Mouse (Mus musculus): ENCODE measurements around the gene Slc2a4. TPM values are rescaled to one million over a fixed set of nuclear protein-coding genes. Genes with fewer than 3 reads are reported as not detected.

Slc2a4 gene
- polyA plus RNA-seq, 1 experiment from 2014 or later = 21.7 TPM

DNA sequence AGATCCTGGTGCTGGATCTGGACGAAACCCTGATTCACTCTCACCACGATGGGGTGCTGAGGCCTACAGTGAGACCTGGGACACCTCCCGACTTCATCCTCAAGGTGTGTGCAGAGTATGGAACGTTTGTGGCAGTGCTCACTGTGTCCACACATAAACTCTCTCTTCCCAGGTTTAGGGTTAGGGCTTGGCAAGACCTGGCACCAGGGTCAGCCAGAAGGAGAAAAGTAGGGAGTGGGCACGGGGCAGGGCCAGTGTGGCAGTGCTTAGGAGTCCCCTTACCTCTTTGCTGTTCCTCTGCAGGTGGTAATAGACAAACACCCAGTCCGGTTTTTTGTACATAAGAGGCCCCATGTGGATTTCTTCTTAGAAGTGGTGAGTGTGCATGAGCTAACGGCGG, 36.4 kb upstream of the Slc2a4 start:
- peaks cover 57% of the 10 kb centered on the region for H3K36me3 ChIP-seq
- WGBS = 88% methylated on average over 8 of the region's 8 CpGs

GRCm38 (mm10) chr11:69983377-69983776, 35.4 kb upstream of the Slc2a4 start:
- Histone ChIP-seq H3K9ac (no peak overlapping the region; the same call in 1 of the 2 replicates), H3K9me3 (replicated peaks) (no peaks in the 10 kb centered on the region), H3K27ac (replicated peaks) (0 out of 2 replicates have a peak overlapping the region, but pooled peaks have one; percentile 100), H3K27me3 (no peaks in the 10 kb centered on the region), H3K4me1 (peaks cover 27% of the 10 kb centered on the region), H3K36me3 (peaks cover 50% of the 10 kb centered on the region), H3K4me2 (replicated peaks) (peak overlapping the region; percentile 80), H3K4me3 (replicated peaks) (peak overlapping the region; percentile 99)
- WGBS = 81% methylated on average over 4 of the region's 4 CpGs
- no peak for ATAC-seq (ENCODE audit: insufficient number of reproducible peaks, low FRiP score, low TSS enrichment, low read depth)

More for the DNA sequence above, 36.4 kb upstream of the Slc2a4 start:
- peaks cover 24% of the 10 kb centered on the region for H3K4me1 ChIP-seq
- no peak overlapping the region for H3K9ac ChIP-seq
- no peak overlapping the region for H3K4me3 ChIP-seq (replicated peaks)
- H3K27me3 ChIP-seq = no peaks in the 10 kb centered on the region
- H3K4me2 ChIP-seq (replicated peaks) = no peak overlapping the region
- H3K9me3 ChIP-seq (replicated peaks) = no peaks in the 10 kb centered on the region
- no peak for ATAC-seq (ENCODE audit: insufficient number of reproducible peaks, low FRiP score, low TSS enrichment, low read depth)
- no peak overlapping the region for H3K27ac ChIP-seq (replicated peaks)

GRCm38 (mm10) chr11:69982877-69983276, 34.9 kb upstream of the Slc2a4 start:
- no peaks in the 10 kb centered on the region for H3K9me3 ChIP-seq (replicated peaks)
- no peak overlapping the region; the same call in 1 of the 2 replicates for H3K9ac ChIP-seq
- no peak for ATAC-seq (ENCODE audit: insufficient number of reproducible peaks, low FRiP score, low TSS enrichment, low read depth)
- H3K4me1 ChIP-seq = peaks cover 27% of the 10 kb centered on the region
- 21% methylated on average over 5 of the region's 5 CpGs for WGBS
- peak overlapping the region; percentile 80 for H3K4me2 ChIP-seq (replicated peaks)
- peaks cover 45% of the 10 kb centered on the region for H3K36me3 ChIP-seq
- H3K27ac ChIP-seq (replicated peaks) = peak overlapping the region; percentile 100; the same call in 1 of the 2 replicates
- H3K27me3 ChIP-seq = no peaks in the 10 kb centered on the region
- H3K4me3 ChIP-seq (replicated peaks) = peak overlapping the region; percentile 99

DNA sequence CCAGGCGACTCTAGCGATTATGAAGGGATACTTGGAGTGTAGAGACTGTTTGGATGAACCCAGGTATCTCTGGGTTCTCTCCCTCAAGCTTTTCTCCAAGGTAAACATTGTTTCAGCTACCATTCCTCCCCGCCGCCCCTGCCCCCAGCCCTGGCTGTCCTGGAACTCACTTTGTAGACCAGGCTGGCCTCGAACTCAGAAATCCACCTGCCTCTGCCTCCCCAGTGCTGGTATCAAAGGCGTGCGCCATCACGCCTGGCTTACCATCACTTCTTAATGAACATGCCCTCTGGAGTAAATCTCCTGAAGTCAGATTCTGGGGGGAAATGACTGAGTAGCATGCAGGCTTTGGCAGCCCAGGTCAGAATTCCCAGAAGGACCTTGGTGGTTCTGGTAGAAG, 34.2 kb upstream of the Slc2a4 start, which contains the start of gene Elp5:
Elp5 (minus strand) TSS at position 293 of the 400 bp plus-strand sequence.
- Histone ChIP-seq H3K4me3 (replicated peaks) (peak within 1 kb of the TSS; percentile 99), H3K27me3 (no peaks in the 10 kb centered on the region), H3K27ac (replicated peaks) (peak within 1 kb of the TSS; percentile 100), H3K36me3 (peaks cover 43% of the 10 kb centered on the region), H3K4me2 (replicated peaks) (peak within 1 kb of the TSS; percentile 80), H3K9me3 (replicated peaks) (no peaks in the 10 kb centered on the region), H3K4me1 (peaks cover 27% of the 10 kb centered on the region), H3K9ac (peak within 1 kb of the TSS; percentile 97)
- ATAC-seq (ENCODE audit: insufficient number of reproducible peaks, low FRiP score, low TSS enrichment, low read depth) = no peak
- WGBS = 51% methylated on average over 8 of the region's 8 CpGs

- H3K27me3 ChIP-seq = no peaks in the 10 kb centered on the region
- peak within 1 kb of the TSS; percentile 100 for H3K27ac ChIP-seq (replicated peaks)
- H3K36me3 ChIP-seq = peaks cover 43% of the 10 kb centered on the region
- H3K4me3 ChIP-seq (replicated peaks) = peak within 1 kb of the TSS; percentile 99
- H3K9me3 ChIP-seq (replicated peaks) = no peaks in the 10 kb centered on the region
- under 1% methylated on average over 36 of the region's 43 CpGs for WGBS
- H3K4me2 ChIP-seq (replicated peaks) = peak within 1 kb of the TSS; percentile 80
- no peak for ATAC-seq (ENCODE audit: insufficient number of reproducible peaks, low FRiP score, low TSS enrichment, low read depth)
- peaks cover 27% of the 10 kb centered on the region for H3K4me1 ChIP-seq
- peak within 1 kb of the TSS; percentile 97 for H3K9ac ChIP-seq
Measured at GRCm38 (mm10) chr11:69981141-69981762, 33.3 kb upstream of the Slc2a4 start, which contains the start of gene Ctdnep1. Ctdnep1 (plus strand) TSS chr11:69981156.

DNA sequence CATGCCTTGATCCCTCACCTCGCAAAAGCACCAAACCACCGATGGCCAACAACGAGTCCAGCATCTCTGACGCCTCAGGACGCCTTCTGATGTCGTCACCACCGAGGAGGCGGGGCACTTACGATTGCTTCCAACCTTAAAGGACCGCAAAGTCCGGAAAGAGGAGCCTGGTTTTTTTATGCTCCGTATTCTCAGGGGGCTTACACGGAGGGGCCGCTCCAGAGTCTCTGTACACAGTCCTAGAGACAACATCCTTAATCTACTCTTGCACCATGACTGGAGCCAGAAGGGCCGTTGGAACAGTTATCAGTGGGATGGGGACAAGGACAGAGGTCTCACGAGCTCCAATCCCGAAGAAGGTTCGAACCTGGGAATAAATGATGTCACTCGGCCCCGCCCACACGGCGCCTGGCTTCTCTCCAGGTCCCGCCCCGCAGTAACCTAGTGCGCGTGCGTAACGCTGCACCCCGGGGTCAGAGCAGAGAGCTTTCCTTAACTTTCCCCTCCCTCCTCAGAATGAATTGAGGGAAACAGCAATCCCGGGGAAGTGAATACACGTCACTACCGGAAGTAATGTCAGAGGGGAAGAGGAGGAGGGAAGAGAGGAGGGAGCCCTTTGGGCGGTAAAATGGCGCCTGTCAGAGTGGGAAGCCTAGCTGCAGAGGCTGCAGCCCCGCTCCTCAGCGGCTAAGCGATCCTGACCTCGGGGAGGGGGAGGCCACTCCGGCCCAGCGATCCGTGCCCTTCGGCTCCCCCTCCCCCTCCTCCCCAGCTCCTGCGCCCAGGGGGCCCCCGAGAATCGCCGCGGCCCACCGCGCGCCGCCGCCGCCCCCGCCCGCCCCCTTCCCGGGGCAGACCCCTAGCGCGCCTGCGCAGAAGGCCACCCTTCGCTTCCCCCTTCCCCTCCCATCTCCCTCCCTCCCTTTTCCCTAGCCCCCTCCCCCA, 32.5 kb upstream of the Slc2a4 start:
- peak overlapping the region; percentile 99 for H3K4me3 ChIP-seq (replicated peaks)
- peaks cover 27% of the 10 kb centered on the region for H3K4me1 ChIP-seq
- ATAC-seq (ENCODE audit: insufficient number of reproducible peaks, low FRiP score, low TSS enrichment, low read depth) = peak; percentile 95
- no peaks in the 10 kb centered on the region for H3K27me3 ChIP-seq
- no peaks in the 10 kb centered on the region for H3K9me3 ChIP-seq (replicated peaks)
- WGBS = under 1% methylated on average over 42 of the region's 60 CpGs
- H3K27ac ChIP-seq (replicated peaks) = peak overlapping the region; percentile 100
- H3K9ac ChIP-seq = peak overlapping the region; percentile 97
- H3K36me3 ChIP-seq = peaks cover 43% of the 10 kb centered on the region
- H3K4me2 ChIP-seq (replicated peaks) = peak overlapping the region; percentile 71

GRCm38 (mm10) chr11:69979827-69980195, 31.8 kb upstream of the Slc2a4 start:
- Histone ChIP-seq H3K4me3 (replicated peaks) (peak overlapping the region; percentile 99), H3K27me3 (no peaks in the 10 kb centered on the region), H3K4me2 (replicated peaks) (peak overlapping the region; percentile 71), H3K9ac (peak overlapping the region; percentile 63), H3K9me3 (replicated peaks) (no peaks in the 10 kb centered on the region), H3K4me1 (peaks cover 27% of the 10 kb centered on the region), H3K36me3 (peaks cover 43% of the 10 kb centered on the region), H3K27ac (replicated peaks) (peak overlapping the region; percentile 100)
- ATAC-seq (ENCODE audit: insufficient number of reproducible peaks, low FRiP score, low TSS enrichment, low read depth) = no peak
- 2% methylated on average over 16 of the region's 16 CpGs for WGBS

GRCm38 (mm10) chr11:69976271-69976670, 28.3 kb upstream of the Slc2a4 start:
- H3K36me3 ChIP-seq = peaks cover 62% of the 10 kb centered on the region
- no peak overlapping the region for H3K27ac ChIP-seq (replicated peaks)
- H3K4me3 ChIP-seq (replicated peaks) = no peak overlapping the region
- no peak overlapping the region for H3K9ac ChIP-seq
- no peaks in the 10 kb centered on the region for H3K27me3 ChIP-seq
- H3K9me3 ChIP-seq (replicated peaks) = no peaks in the 10 kb centered on the region
- no peak for ATAC-seq (ENCODE audit: insufficient number of reproducible peaks, low FRiP score, low TSS enrichment, low read depth)
- H3K4me1 ChIP-seq = peaks cover 6% of the 10 kb centered on the region; the same call in 1 of the 2 replicates
- WGBS = 81% methylated on average over 4 of the region's 4 CpGs
- H3K4me2 ChIP-seq (replicated peaks) = no peak overlapping the region

DNA sequence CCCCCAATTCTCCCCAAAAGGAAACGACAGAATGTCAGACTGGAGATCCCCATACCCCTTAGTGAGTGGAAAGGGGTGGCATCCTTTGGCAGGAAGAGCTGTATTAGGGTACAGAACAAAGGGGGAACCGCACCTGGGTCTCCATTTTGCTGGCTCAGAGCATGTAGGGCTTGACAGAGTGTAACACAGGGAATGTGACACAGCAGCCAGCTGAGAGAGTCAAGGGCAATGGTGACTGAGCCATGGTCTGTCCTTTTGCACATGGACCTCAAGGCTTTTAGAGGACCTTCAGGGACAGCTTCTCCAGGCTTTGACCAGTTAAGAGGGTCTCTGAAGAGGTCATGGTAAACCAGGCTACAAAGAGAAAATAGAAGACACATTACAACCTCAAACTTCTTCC, 26.9 kb upstream of the Slc2a4 start:
- H3K4me2 ChIP-seq (replicated peaks) = no peak overlapping the region
- H3K4me1 ChIP-seq = peaks cover 6% of the 10 kb centered on the region; the same call in 1 of the 2 replicates
- no peaks in the 10 kb centered on the region for H3K27me3 ChIP-seq
- no peak overlapping the region for H3K27ac ChIP-seq (replicated peaks)
- no peak for ATAC-seq (ENCODE audit: insufficient number of reproducible peaks, low FRiP score, low TSS enrichment, low read depth)
- H3K36me3 ChIP-seq = peaks cover 71% of the 10 kb centered on the region
- no peak overlapping the region for H3K9ac ChIP-seq
- WGBS = 91% methylated on average over 2 of the region's 2 CpGs
- H3K9me3 ChIP-seq (replicated peaks) = no peaks in the 10 kb centered on the region
- H3K4me3 ChIP-seq (replicated peaks) = no peak overlapping the region

- peaks cover 75% of the 10 kb centered on the region for H3K36me3 ChIP-seq
- WGBS = 66% methylated on average over 3 of the region's 3 CpGs
Measured at GRCm38 (mm10) chr11:69970775-69971174, 22.8 kb upstream of the Slc2a4 start.

GRCm38 (mm10) chr11:69970222-69970621, 22.2 kb upstream of the Slc2a4 start:
- Histone ChIP-seq H3K27me3 (peaks cover 28% of the 10 kb centered on the region), H3K4me1 (peaks cover 18% of the 10 kb centered on the region), H3K9ac (no peak overlapping the region), H3K36me3 (peaks cover 71% of the 10 kb centered on the region), H3K9me3 (replicated peaks) (no peaks in the 10 kb centered on the region), H3K4me3 (replicated peaks) (no peak overlapping the region), H3K4me2 (replicated peaks) (no peak overlapping the region), H3K27ac (replicated peaks) (no peak overlapping the region)
- WGBS = 73% methylated on average over 6 of the region's 6 CpGs
- no peak for ATAC-seq (ENCODE audit: insufficient number of reproducible peaks, low FRiP score, low TSS enrichment, low read depth)

More at GRCm38 (mm10) chr11:69970775-69971174, 22.8 kb upstream of the Slc2a4 start:
- no peak for ATAC-seq (ENCODE audit: insufficient number of reproducible peaks, low FRiP score, low TSS enrichment, low read depth)
- Histone ChIP-seq H3K9ac (no peak overlapping the region), H3K4me1 (peaks cover 13% of the 10 kb centered on the region), H3K27ac (replicated peaks) (no peak overlapping the region), H3K4me3 (replicated peaks) (no peak overlapping the region), H3K27me3 (peaks cover 23% of the 10 kb centered on the region), H3K9me3 (replicated peaks) (no peaks in the 10 kb centered on the region), H3K4me2 (replicated peaks) (no peak overlapping the region)

All from embryonic facial prominence, embryonic 15.5 days (tissue).